Mouse (Mus musculus) lung, postnatal 0 days (tissue): ENCODE results near the gene Muc13.

ENCODE experiments used
- CTCF ChIP-seq: IDR thresholded peaks from 2 replicates; pipeline ENCODE4 v1.5.1; 2016; ENCODE audit warnings: antibody characterized with exemption, mild to moderate bottlenecking
- EP300 ChIP-seq: IDR thresholded peaks from 2 replicates; pipeline ENCODE4 v1.6.1; 2016; ENCODE audit warnings: antibody characterized with exemption, mild to moderate bottlenecking, control low read depth

- TF ChIP-seq CTCF: no peak
- TF ChIP-seq EP300: no peak
These were observed 46.4 kb upstream of the Muc13 start for GRCm38 (mm10) chr16:33747346-33747954.
